Mouse (Mus musculus) neural tube, embryonic 12.5 days (tissue): ENCODE measurements around the gene Rpl22l1. TPM values are rescaled to one million over a fixed set of nuclear protein-coding genes. Genes with fewer than 3 reads are reported as not detected.
"Not testable (repeated sequence)": the region's sequence is repeated elsewhere in the genome, so short reads cannot be mapped to it uniquely, and the experiment has no call there.

ENCODE experiments used
- ATAC-seq: fragments of 200-750 bp; cut with Nextera tagmentation; 2 replicates; pipeline ENCODE4 v1.8.0; 2017; ENCODE audit warnings: low read depth, mild to moderate bottlenecking, moderate TSS enrichment, moderate library complexity; ENCODE audit not compliant: low FRiP score
- H3K27ac ChIP-seq: fragments of 300-500 bp; sonication (generic); 2 replicates; pipeline ENCODE4 v1.5.1; 2016
- H3K27me3 ChIP-seq: fragments of 300-500 bp; sonication (generic); replicated peaks from 2 replicates; pipeline ENCODE4 v1.6.1; 2016; ENCODE audit warnings: mild to moderate bottlenecking
- H3K36me3 ChIP-seq: fragments of 300-500 bp; sonication (generic); 2 replicates; pipeline ENCODE4 v1.6.1; 2016; ENCODE audit warnings: mild to moderate bottlenecking
- H3K4me1 ChIP-seq: fragments of 300-500 bp; sonication (generic); 2 replicates; pipeline ENCODE4 v1.6.1; 2016
- H3K4me2 ChIP-seq: fragments of 300-500 bp; sonication (generic); replicated peaks from 2 replicates; pipeline ENCODE4 v1.6.1; 2016; ENCODE audit warnings: mild to moderate bottlenecking
- H3K4me3 ChIP-seq: fragments of 300-500 bp; sonication (generic); 2 replicates; pipeline ENCODE4 v1.5.1; 2016
- H3K9ac ChIP-seq: fragments of 300-500 bp; sonication (generic); 2 replicates; pipeline ENCODE4 v1.6.1; 2016; ENCODE audit warnings: mild to moderate bottlenecking
- H3K9me3 ChIP-seq: fragments of 300-500 bp; sonication (generic); 2 replicates; pipeline ENCODE4 v1.6.1; 2016; ENCODE audit warnings: mild to moderate bottlenecking
- WGBS: fragments of 180-500 bp; shearing (Covaris S2); methylation state at CpG from one replicate; pipeline ENCODE4 v1.1.7; 2016; 5-methylcytosine and 5-hydroxymethylcytosine counted together
- polyA plus RNA-seq: library from polyadenylated mRNA; unstranded; fragments of >200 nt; fragmentation: Nextera tagmentation; extraction: Ambion mirVana; gene quantifications from 2 replicates; pipeline ENCODE4 v1.2.1, GENCODE M21; 2016

Rpl22l1 gene
- 296 and 315 TPM in 2 replicates for polyA plus RNA-seq

DNA sequence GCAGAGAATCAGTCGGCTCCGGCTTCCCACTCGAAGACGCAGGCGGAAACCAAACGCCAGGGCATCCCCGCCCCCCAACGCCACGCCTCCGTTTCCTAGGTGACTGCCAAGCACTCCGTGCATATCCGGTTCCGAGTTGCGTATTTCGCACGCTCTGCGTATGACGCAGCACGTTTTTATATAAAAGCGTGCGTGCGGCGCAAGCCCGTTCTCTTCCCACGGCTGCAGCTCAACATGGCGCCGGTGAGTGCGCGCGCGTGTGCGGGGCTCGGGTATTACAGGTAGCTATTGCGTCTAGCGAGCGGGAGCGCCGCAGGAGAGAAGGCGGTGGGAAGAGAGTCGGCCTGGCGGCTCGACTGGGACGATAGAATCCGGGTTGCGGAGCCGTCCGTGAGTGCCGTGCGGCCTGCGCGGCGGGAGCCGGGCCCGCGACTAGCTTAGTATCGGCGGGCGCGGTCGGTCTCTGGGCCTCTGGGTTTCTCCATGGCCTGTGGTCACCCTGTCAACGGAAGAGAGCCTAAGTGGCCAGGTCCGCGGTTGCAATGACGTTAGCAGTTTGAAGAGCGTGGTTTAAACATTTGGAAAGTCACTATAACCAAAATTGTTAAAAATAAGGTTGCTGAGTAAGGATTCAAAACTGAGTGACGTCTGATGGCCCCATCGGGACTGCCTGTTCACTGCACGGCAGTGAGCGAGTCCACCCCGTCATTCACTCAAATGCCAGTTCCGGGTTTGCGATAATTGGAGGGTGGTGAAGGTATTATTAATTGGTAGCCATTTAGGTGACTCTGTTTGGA lies at the start of gene Rpl22l1:
TSS of gene Rpl22l1 (plus strand) at position 136 of the 797 bp plus-strand sequence.
- Histone ChIP-seq H3K4me1 (peaks cover 9% of the 10 kb centered on the region), H3K9ac (peak within 1 kb of the TSS; percentile 85), H3K4me2 (peak within 1 kb of the TSS; percentile 72), H3K9me3 (no peaks in the 10 kb centered on the region), H3K4me3 (peak within 1 kb of the TSS; percentile 75), H3K27me3 (no peaks in the 10 kb centered on the region), H3K36me3 (peaks cover 12% of the 10 kb centered on the region; the same call in 1 of the 2 replicates), H3K27ac (peak within 1 kb of the TSS; percentile 57)
- ATAC-seq: peak; percentile 99
- under 1% methylated on average over 72 of the region's 72 CpGs for WGBS

DNA sequence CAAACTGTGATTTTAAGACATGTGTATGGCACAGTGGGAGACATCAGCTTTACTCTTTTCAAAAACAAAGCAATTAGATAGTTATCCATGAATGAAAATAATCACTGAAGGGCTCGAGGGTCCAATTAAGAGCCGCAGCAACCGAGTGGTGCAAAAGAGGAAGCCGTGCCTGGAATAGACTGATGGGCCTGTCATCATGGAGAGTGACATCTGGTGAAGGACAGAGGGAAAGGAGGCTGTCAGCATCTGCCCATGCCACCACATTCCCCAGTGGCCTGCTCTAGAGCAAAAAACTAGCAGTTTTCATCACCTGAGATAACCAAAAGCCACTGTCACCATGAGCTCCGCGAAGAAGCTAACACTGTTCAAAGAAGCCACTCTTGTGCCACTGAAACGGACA lies 49.8 kb upstream of the Rpl22l1 start:
- Histone ChIP-seq H3K4me2 (no peak overlapping the region), H3K36me3 (no peaks in the 10 kb centered on the region), H3K27me3 (no peaks in the 10 kb centered on the region), H3K9me3 (no peaks in the 10 kb centered on the region), H3K4me1 (no peaks in the 10 kb centered on the region), H3K4me3 (no peak overlapping the region), H3K27ac (no peak overlapping the region), H3K9ac (no peak overlapping the region)
- 0 out of 2 replicates have a peak, but pooled peaks have one; percentile 29 for ATAC-seq
- WGBS: 74% methylated on average over 7 of the region's 7 CpGs

DNA sequence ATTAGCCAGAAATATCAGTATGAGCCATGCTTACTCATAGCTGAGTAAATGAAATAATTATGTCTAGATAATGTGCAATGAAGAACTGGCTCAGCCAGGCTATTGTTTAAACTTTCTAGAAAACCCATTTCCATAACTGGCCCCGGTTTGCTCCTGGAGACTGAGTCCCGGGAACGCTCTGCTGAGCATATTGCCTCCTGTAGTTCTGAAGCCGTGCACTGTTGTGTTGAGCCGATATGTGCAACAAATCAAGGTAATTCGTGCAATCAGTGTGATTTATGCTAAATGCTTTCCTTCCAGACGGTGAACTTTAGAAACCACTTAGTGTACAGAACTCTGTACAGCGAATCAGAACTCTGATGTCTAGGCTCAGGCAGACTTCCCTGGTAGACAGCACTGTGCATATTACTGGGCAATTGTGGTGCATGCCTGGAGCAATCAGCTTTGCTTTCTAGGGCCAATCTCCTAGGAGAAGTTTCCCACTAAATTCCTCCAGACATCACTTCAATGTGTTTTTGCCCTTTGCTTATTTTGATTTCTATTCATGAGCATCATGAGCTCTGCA lies 43.9 kb upstream of the Rpl22l1 start:
- no peak overlapping the region for H3K4me3 ChIP-seq
- ATAC-seq: no peak
- WGBS: 46% methylated on average over 8 of the region's 8 CpGs
- H3K9ac ChIP-seq: no peak overlapping the region
- no peaks in the 10 kb centered on the region for H3K4me1 ChIP-seq
- no peaks in the 10 kb centered on the region for H3K27me3 ChIP-seq
- no peak overlapping the region for H3K4me2 ChIP-seq
- H3K36me3 ChIP-seq: no peaks in the 10 kb centered on the region
- H3K27ac ChIP-seq: no peak overlapping the region
- H3K9me3 ChIP-seq: no peaks in the 10 kb centered on the region

DNA sequence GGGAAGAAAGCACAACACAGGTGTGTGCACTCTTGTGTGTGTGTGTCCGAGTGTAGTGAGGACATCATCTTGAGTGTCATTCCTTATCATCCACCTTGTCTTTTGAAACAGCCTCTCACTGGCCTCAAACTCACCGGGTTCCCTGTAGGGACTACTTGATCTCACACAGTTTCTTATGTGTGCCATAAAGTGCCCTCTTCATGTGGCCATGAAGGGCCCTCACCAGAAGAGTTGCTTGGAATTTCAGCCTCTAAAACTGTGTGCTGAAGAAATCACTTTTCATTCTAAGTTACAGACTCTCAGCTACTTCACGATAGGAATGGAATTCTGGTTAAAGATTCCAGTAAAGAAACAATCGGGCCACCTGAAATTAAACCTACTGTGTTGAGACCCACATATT lies 38.3 kb upstream of the Rpl22l1 start:
- no peak overlapping the region for H3K4me2 ChIP-seq
- no peak overlapping the region for H3K27ac ChIP-seq
- H3K4me3 ChIP-seq: no peak overlapping the region
- H3K36me3 ChIP-seq: no peaks in the 10 kb centered on the region
- no peaks in the 10 kb centered on the region for H3K27me3 ChIP-seq
- H3K4me1 ChIP-seq: no peaks in the 10 kb centered on the region
- H3K9ac ChIP-seq: no peak overlapping the region
- no peaks in the 10 kb centered on the region for H3K9me3 ChIP-seq
- WGBS: 90% methylated on average over 4 of the region's 4 CpGs
- ATAC-seq: no peak

DNA sequence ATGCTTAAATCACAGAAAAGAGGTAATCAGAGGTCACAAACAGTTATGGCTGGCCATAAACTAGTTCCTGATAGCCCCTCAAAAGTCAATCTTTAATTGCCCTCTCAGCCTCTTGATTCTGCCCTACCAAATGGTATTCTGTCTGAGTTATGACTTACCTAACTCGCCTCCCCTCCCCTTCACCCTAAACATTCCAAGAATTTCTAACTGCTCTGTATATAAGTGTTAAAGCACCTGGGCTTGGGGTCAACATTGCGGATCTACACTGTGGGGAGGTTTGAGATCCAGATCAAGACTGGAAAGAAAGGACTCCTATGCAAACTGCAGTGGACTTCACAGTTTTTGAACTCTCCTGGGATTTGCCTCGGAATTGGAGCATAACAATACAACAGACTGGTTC lies 37.0 kb upstream of the Rpl22l1 start:
- Histone ChIP-seq H3K27me3 (no peaks in the 10 kb centered on the region), H3K9me3 (no peaks in the 10 kb centered on the region), H3K9ac (no peak overlapping the region), H3K4me1 (no peaks in the 10 kb centered on the region), H3K36me3 (no peaks in the 10 kb centered on the region), H3K27ac (no peak overlapping the region), H3K4me2 (no peak overlapping the region), H3K4me3 (no peak overlapping the region)
- ATAC-seq: no peak
- 54% methylated on average over 3 of the region's 3 CpGs for WGBS

DNA sequence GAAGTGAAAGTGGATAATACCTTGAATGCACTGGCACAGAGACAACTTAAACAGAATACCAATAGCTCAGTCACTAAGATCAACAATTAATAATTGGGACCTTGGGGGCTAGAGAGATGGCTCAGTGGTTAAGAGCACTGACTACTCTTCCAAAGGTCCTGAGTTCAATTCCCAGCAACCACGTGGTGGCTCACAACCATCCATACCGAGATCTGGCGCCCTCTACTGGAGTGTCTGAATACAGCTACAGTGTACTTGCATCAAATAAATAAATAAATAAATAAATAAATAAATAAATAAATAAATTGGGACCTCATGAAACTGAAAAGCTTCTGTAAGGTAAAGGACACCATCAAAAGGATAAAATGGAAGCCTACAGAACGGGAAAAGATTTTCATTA lies 32.3 kb upstream of the Rpl22l1 start:
- not testable (repeated sequence) for H3K27ac ChIP-seq, H3K9me3 ChIP-seq, H3K27me3 ChIP-seq, H3K4me2 ChIP-seq, ATAC-seq, H3K4me3 ChIP-seq, H3K9ac ChIP-seq, H3K4me1 ChIP-seq, H3K36me3 ChIP-seq
- WGBS: 70% methylated on average over 4 of the region's 4 CpGs

DNA sequence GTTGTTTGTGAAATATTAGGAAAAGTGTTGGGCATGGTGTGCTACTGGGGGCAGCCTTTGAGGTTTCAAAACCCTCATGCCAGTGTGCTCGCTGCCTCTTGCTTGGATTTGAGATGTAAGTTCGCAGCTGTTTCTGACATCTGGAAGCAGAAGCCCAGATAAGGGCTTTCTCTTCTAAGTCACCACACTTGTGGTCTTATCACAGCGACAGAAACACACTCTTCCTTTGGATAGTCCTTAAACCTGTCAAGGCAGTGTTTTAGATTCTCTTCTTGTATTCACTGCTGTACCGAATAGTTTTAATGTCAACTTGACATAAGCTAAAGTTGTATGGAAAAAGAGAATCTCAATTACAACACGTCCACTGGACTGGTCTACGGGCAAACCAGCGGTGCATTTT lies 29.9 kb upstream of the Rpl22l1 start:
- Histone ChIP-seq H3K4me2 (no peak overlapping the region), H3K9ac (no peak overlapping the region), H3K9me3 (no peaks in the 10 kb centered on the region), H3K36me3 (no peaks in the 10 kb centered on the region), H3K27ac (no peak overlapping the region), H3K4me1 (no peaks in the 10 kb centered on the region), H3K4me3 (no peak overlapping the region), H3K27me3 (no peaks in the 10 kb centered on the region)
- no peak for ATAC-seq
- WGBS: 89% methylated on average over 7 of the region's 7 CpGs

DNA sequence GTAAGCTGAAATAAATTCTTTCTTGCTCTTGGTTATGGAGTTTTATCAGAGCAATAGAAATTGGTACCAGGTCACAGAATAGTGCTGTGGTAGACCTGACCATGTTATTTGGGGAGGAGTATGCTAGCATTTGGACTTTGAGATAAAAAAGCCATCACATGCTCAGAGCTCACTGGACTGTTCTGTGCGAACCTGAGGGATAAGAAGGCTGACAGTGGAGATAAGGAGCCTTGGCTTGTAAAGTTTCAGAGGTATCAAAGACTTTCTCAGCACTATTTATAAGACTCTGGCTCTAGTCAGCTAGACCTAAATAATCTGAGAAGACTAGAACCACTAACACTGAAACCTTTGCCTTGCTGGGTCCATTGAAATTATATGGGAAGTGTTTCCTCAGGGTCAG lies 29.3 kb upstream of the Rpl22l1 start:
- no peak overlapping the region for H3K4me3 ChIP-seq
- H3K4me2 ChIP-seq: no peak overlapping the region
- no peak overlapping the region for H3K9ac ChIP-seq
- no peak for ATAC-seq
- no peak overlapping the region for H3K27ac ChIP-seq
- H3K27me3 ChIP-seq: no peaks in the 10 kb centered on the region
- no peaks in the 10 kb centered on the region for H3K36me3 ChIP-seq
- peaks cover 3% of the 10 kb centered on the region; the same call in 1 of the 2 replicates for H3K4me1 ChIP-seq
- H3K9me3 ChIP-seq: no peaks in the 10 kb centered on the region
- WGBS: 87% methylated on average over 1 of the region's 1 CpGs

DNA sequence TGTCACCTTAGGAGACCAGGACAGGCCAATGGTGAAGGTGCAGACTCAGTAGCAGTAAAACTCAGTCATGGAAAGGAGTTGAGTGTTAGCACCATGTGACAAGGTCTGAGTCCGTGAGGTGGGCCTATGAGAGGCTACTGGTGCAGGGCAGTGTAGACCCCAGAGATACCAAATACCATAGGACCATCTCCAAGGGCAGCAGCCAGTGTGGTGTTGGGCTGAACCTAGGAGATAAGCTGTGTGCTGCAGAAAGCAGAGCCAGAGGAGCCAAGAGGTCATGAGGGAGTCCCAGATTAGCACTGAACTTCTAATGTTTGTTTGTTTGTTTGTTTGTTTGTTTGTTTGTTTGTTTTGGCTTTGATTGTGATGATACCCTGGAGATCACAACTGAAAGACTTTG lies 28.7 kb upstream of the Rpl22l1 start:
- H3K9me3 ChIP-seq: no peaks in the 10 kb centered on the region
- peaks cover 3% of the 10 kb centered on the region; the same call in 1 of the 2 replicates for H3K4me1 ChIP-seq
- WGBS: 80% methylated on average over 1 of the region's 1 CpGs
- H3K27ac ChIP-seq: no peak overlapping the region
- no peaks in the 10 kb centered on the region for H3K27me3 ChIP-seq
- no peak overlapping the region for H3K4me3 ChIP-seq
- no peak for ATAC-seq
- H3K4me2 ChIP-seq: no peak overlapping the region
- no peak overlapping the region for H3K9ac ChIP-seq
- no peaks in the 10 kb centered on the region for H3K36me3 ChIP-seq

DNA sequence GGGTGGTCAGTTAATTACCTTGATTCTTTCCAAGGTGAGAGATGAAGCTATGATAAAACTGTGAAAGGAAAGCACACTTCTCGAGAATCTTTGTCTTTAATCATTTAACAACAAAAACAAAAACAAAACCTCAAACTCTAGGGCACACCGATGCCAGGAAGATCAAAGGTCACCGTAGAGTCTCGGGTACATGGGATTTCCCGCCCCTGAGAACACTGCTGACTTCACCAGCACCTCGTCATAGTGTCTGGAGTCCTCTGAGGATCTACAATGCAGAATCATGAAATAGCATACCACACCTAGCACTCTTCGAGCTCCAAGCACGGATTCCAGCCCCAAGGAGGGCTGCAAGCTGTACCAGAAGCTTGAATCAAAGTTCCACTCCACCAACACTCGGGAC lies 24.7 kb upstream of the Rpl22l1 start:
- Histone ChIP-seq H3K36me3 (no peaks in the 10 kb centered on the region), H3K4me3 (peak overlapping the region; percentile 78), H3K4me2 (peak overlapping the region; percentile 97), H3K27me3 (no peaks in the 10 kb centered on the region), H3K27ac (no peak overlapping the region), H3K4me1 (peaks cover 3% of the 10 kb centered on the region; the same call in 1 of the 2 replicates), H3K9ac (no peak overlapping the region), H3K9me3 (no peaks in the 10 kb centered on the region)
- peak; percentile 15 for ATAC-seq
- WGBS: 71% methylated on average over 9 of the region's 9 CpGs

DNA sequence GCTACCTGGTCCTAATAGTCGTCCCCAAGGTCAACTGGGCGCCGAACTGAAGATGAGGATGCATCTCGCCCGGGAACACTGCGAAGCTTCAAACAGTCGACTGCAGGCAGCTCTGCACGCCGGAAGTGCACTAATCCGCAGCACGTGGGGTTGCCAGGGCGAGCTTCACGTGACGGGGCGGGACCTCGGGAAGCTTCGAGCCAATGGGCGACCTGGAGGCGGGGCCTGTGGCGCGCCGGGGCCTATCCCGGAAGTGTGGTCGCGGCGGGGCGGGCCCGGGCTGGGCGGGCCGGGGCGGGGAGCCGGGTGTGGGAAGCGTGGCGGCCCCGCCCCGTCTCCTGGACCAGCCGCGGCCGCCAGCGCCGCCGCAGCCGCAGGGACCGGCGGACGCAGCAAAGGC lies 24.2 kb upstream of the Rpl22l1 start, which contains the start of gene Eif5a2:
TSS of gene Eif5a2 (plus strand) at position 283 of the 400 bp plus-strand sequence.
- ATAC-seq: peak; percentile 99
- Histone ChIP-seq H3K27me3 (no peaks in the 10 kb centered on the region), H3K4me2 (peak within 1 kb of the TSS; percentile 97), H3K36me3 (no peaks in the 10 kb centered on the region), H3K27ac (no peak within 1 kb of the TSS), H3K4me3 (peak within 1 kb of the TSS; percentile 78), H3K4me1 (peaks cover 3% of the 10 kb centered on the region; the same call in 1 of the 2 replicates), H3K9me3 (no peaks in the 10 kb centered on the region), H3K9ac (peak within 1 kb of the TSS; percentile 73)
- 3% methylated on average over 45 of the region's 46 CpGs for WGBS

DNA sequence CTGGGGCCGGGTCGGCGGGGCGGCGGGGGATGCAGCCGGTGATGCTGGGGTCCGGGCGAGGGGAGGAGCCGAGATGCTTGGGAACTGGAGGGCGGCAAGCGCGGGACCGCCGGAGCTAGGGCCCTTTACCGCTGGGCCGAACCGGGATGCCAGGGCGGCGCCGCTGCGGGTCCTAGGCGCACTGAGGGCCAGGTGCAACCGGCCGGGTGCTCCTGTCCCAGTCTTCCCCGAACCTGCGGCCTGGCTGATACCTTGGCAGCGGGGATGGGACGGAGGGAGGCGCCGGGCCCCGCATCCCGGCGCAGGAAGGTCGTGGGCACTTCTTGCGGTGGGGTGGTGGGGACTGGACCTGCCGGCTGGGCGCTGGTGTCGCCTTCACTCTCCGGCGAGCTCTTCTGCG lies 23.8 kb upstream of the Rpl22l1 start:
- peak overlapping the region; percentile 78 for H3K4me3 ChIP-seq
- H3K27me3 ChIP-seq: no peaks in the 10 kb centered on the region
- H3K4me1 ChIP-seq: peaks cover 3% of the 10 kb centered on the region; the same call in 1 of the 2 replicates
- 2% methylated on average over 41 of the region's 41 CpGs for WGBS
- ATAC-seq: peak; percentile 78
- H3K4me2 ChIP-seq: peak overlapping the region; percentile 97
- no peaks in the 10 kb centered on the region for H3K9me3 ChIP-seq
- no peaks in the 10 kb centered on the region for H3K36me3 ChIP-seq
- peak overlapping the region; percentile 73 for H3K9ac ChIP-seq
- H3K27ac ChIP-seq: no peak overlapping the region
